Mouse (Mus musculus): ENCODE measurements around the gene Kdelr3. TPM values are rescaled to one million over a fixed set of nuclear protein-coding genes. Genes with fewer than 3 reads are reported as not detected.

The Kdelr3 gene
- polyA plus RNA-seq, 2 experiments from 2014 or later: not detected

GRCm38 (mm10) chr15:79576947-79577346, 60.7 kb downstream of the Kdelr3 start:
- ATAC-seq: no peak

Other genes with a start within 250 kb of the Kdelr3 start
- gene Baiap2l2, start 230.9 kb upstream of the Kdelr3 start, polyA plus RNA-seq (2017; shearing (Covaris generic)): not detected
- gene Pla2g6, start 188.0 kb upstream of the Kdelr3 start, polyA plus RNA-seq (2017; shearing (Covaris generic)): 10 to 100 TPM; 12.1 to 19.9 TPM
- 1 to 10 TPM; 1.3 to 1.9 TPM for gene Maff, start 169.8 kb upstream of the Kdelr3 start, polyA plus RNA-seq (2017; shearing (Covaris generic))
- gene Tmem184b, start 112.8 kb upstream of the Kdelr3 start, polyA plus RNA-seq (2017; shearing (Covaris generic)): 10 to 100 TPM in 1 of 2 experiments, 1 to 10 TPM in 1; 9.6 to 12.5 TPM
- 1 to 10 TPM; 3.1 to 6.2 TPM for gene Csnk1e, start 60.8 kb upstream of the Kdelr3 start, polyA plus RNA-seq (2017; shearing (Covaris generic))
- not detected for gene Kcnj4, start 11.2 kb upstream of the Kdelr3 start, polyA plus RNA-seq (2017; shearing (Covaris generic))
- gene Ddx17, start 30.3 kb downstream of the Kdelr3 start, polyA plus RNA-seq (2017; shearing (Covaris generic)): 10 to 100 TPM; 28.9 to 39.9 TPM
- gene Dmc1, start 88.7 kb downstream of the Kdelr3 start, polyA plus RNA-seq (2017; shearing (Covaris generic)): not detected
- gene Fam227a, start 142.5 kb downstream of the Kdelr3 start, polyA plus RNA-seq (2017; shearing (Covaris generic)): under 1 TPM; 0.15 to 0.50 TPM
- gene Cby1, start 142.8 kb downstream of the Kdelr3 start, polyA plus RNA-seq (2017; shearing (Covaris generic)): 10 to 100 TPM; 16.1 to 16.3 TPM
- gene Tomm22, start 154.4 kb downstream of the Kdelr3 start, polyA plus RNA-seq (2017; shearing (Covaris generic)): 100 to 1,000 TPM; 183 to 185 TPM
- 1 to 10 TPM; 4.2 to 6.8 TPM for gene Josd1, start 171.5 kb downstream of the Kdelr3 start, polyA plus RNA-seq (2017; shearing (Covaris generic))
- gene Gtpbp1, start 174.4 kb downstream of the Kdelr3 start, polyA plus RNA-seq (2017; shearing (Covaris generic)): 10 to 100 TPM; 21.0 to 21.6 TPM
- gene Sun2, start 226.1 kb downstream of the Kdelr3 start, polyA plus RNA-seq (2017; shearing (Covaris generic)): 10 to 100 TPM; 12.8 to 20.2 TPM

All from CD4-positive, CD25-positive, alpha-beta regulatory T cell, adult 4 months (primary cell).